Mouse (Mus musculus): ENCODE results near the gene Lpp. TPM values are rescaled to one million over a fixed set of nuclear protein-coding genes. Genes with fewer than 3 reads are reported as not detected.

Gene Lpp
- polyA plus RNA-seq, 1 experiment from 2014 or later, result 10.3 TPM

DNA sequence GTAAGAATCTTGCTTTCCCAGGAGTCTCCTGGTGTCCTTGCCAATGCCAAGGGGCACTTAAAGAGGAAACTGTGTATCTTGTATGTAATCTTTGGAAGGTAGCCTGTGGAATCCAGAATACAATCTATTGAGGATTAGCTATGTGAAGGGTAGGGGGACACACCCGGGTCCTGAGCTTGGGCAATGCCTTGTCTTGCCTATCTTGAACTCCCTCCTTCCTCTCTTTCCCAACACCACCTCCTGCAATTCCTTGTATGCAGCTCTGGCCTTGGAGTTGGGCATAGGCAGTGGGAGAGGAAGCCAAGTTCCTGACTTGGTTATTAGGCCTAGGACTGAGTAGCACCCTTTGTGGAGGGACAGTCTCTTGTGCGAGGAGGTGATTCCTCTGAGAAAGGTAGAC, 1.8 kb downstream of the Lpp start:
- H3K4me3 ChIP-seq (ENCODE audit: low read depth, low read length), result peak overlapping the region; percentile 68; the same call in 1 of the 2 replicates
- H3K9ac ChIP-seq (ENCODE audit: low read depth, low read length), result peak overlapping the region; percentile 35; the same call in 1 of the 2 replicates
- peak overlapping the region; percentile 61 for H3K4me2 ChIP-seq (ENCODE audit: low read depth, low read length)
- peak overlapping the region; percentile 79 for H3K27ac ChIP-seq (ENCODE audit: low read length)
- peaks cover 21% of the 10 kb centered on the region for H3K27me3 ChIP-seq (ENCODE audit: control insufficient read depth, insufficient read depth, low read depth, low read length)
- no peaks in the 10 kb centered on the region for H3K36me3 ChIP-seq (ENCODE audit: control insufficient read depth, insufficient read depth)
- WGBS (ENCODE audit: insufficient replicate concordance), result 52% methylated on average over 2 of the region's 2 CpGs
- H3K4me1 ChIP-seq (ENCODE audit: control insufficient read depth, low read depth, low read length), result peaks cover 3% of the 10 kb centered on the region; the same call in 1 of the 2 replicates
- H3K9me3 ChIP-seq (replicated peaks; ENCODE audit: control insufficient read depth, low read length), result no peaks in the 10 kb centered on the region
- ATAC-seq (ENCODE audit: low read depth), result no peak

DNA sequence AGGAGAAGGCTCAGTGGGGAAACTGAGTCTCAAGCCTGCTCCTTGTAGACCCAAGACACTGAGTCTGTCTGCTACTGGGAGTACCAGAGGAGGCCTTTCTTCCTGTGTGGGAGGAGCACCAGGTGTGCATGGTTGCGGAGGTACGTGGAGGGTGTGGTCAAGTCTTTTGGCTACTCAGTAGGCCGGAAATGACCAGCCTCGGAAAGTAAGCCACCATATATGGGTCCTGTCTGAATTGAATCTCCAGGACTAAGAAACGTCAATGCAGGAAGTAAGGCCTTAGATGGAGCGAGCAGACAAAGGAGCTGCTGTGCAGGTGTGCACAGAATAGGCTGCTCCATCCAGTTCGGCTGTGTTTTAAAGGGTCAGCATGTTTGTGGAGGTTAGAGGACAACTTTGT, 3.2 kb downstream of the Lpp start:
- 78% methylated on average over 7 of the region's 7 CpGs for WGBS (ENCODE audit: insufficient replicate concordance)
- H3K4me2 ChIP-seq (ENCODE audit: low read depth, low read length), result no peak overlapping the region
- no peak for ATAC-seq (ENCODE audit: low read depth)
- no peak overlapping the region for H3K9ac ChIP-seq (ENCODE audit: low read depth, low read length)
- H3K27me3 ChIP-seq (ENCODE audit: control insufficient read depth, insufficient read depth, low read depth, low read length), result peaks cover 21% of the 10 kb centered on the region
- no peaks in the 10 kb centered on the region for H3K36me3 ChIP-seq (ENCODE audit: control insufficient read depth, insufficient read depth)
- H3K9me3 ChIP-seq (replicated peaks; ENCODE audit: control insufficient read depth, low read length), result no peaks in the 10 kb centered on the region
- H3K4me1 ChIP-seq (ENCODE audit: control insufficient read depth, low read depth, low read length), result peaks cover 3% of the 10 kb centered on the region; the same call in 1 of the 2 replicates
- H3K27ac ChIP-seq (ENCODE audit: low read length), result no peak overlapping the region
- H3K4me3 ChIP-seq (ENCODE audit: low read depth, low read length), result no peak overlapping the region

DNA sequence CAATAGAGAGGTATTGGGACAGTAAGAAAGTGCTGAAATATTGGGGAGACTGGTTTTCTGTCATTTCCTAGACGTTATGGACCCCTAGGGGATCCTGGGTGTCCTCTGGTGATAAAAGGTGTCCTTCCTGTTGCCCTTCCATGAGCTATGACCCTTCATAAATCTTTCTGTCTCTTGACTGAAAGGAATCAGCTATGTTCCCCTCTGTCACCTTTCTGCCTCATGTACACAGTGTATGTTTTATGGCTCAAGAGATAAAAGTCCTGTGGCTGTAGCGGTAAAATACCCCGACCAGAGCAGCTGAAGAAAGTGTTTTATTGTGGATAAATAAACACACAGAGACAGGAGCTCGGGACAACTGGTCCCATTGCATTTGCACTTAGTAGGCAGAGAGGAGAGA, 5.2 kb downstream of the Lpp start:
- Histone ChIP-seq H3K36me3 (ENCODE audit: control insufficient read depth, insufficient read depth) (no peaks in the 10 kb centered on the region), H3K4me3 (ENCODE audit: low read depth, low read length) (no peak overlapping the region), H3K4me2 (ENCODE audit: low read depth, low read length) (peak overlapping the region; percentile 6; the same call in 1 of the 2 replicates), H3K9me3 (replicated peaks; ENCODE audit: control insufficient read depth, low read length) (no peaks in the 10 kb centered on the region), H3K4me1 (ENCODE audit: control insufficient read depth, low read depth, low read length) (peaks cover 3% of the 10 kb centered on the region), H3K9ac (ENCODE audit: low read depth, low read length) (no peak overlapping the region), H3K27ac (ENCODE audit: low read length) (peak overlapping the region; percentile 50), H3K27me3 (ENCODE audit: control insufficient read depth, insufficient read depth, low read depth, low read length) (peaks cover 9% of the 10 kb centered on the region)
- 23% methylated on average over 4 of the region's 4 CpGs for whole genome bisulfite sequencing (ENCODE audit: insufficient replicate concordance)
- no peak for ATAC-seq (ENCODE audit: low read depth)

DNA sequence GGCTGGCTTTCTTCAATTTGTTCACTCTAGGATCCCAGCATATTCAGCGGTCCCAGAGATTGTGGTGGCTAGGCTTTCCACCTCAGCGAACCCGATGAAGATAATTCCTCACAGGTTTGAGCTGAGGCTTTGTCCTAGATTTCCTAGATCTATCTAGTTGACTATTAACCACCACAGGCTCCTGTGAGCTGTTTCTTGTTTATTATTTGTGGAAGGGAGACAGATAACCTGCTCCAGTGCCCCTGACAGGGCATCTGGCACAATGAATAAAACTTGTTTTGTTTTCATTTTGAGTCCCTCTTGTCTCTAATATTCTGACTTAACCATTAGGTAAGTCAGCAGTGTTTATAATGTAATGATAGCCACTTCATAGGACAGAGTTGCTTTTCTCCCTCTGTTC, 5.6 kb downstream of the Lpp start:
- Histone ChIP-seq H3K27ac (ENCODE audit: low read length) (peak overlapping the region; percentile 50), H3K4me3 (ENCODE audit: low read depth, low read length) (no peak overlapping the region), H3K9ac (ENCODE audit: low read depth, low read length) (no peak overlapping the region), H3K36me3 (ENCODE audit: control insufficient read depth, insufficient read depth) (no peaks in the 10 kb centered on the region), H3K9me3 (replicated peaks; ENCODE audit: control insufficient read depth, low read length) (no peaks in the 10 kb centered on the region), H3K27me3 (ENCODE audit: control insufficient read depth, insufficient read depth, low read depth, low read length) (peaks cover 5% of the 10 kb centered on the region), H3K4me2 (ENCODE audit: low read depth, low read length) (peak overlapping the region; percentile 6; the same call in 1 of the 2 replicates), H3K4me1 (ENCODE audit: control insufficient read depth, low read depth, low read length) (peaks cover 3% of the 10 kb centered on the region)
- WGBS (ENCODE audit: insufficient replicate concordance), result 35% methylated on average over 3 of the region's 3 CpGs
- ATAC-seq (ENCODE audit: low read depth), result no peak

DNA sequence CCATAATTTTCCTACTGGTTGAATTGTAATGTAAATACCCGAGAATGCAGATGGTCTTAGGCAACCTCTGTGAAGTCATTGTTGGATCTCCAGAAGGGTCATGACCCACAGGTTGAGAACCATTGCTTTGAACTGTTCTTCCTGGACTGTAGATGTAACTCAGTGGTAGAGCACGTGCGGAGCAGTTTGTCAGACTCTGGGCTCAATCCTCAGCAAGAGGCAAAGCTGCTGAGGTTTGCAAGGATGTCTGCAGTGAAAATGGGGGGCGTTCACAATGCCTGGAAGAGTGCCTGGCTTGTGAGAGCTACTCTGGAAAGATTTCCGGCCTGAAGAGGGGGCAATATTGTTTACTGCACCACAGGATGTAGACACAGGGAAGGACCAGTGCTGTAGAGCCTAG, 6.2 kb downstream of the Lpp start:
- Histone ChIP-seq H3K4me1 (ENCODE audit: control insufficient read depth, low read depth, low read length) (peaks cover 3% of the 10 kb centered on the region), H3K4me2 (ENCODE audit: low read depth, low read length) (no peak overlapping the region), H3K36me3 (ENCODE audit: control insufficient read depth, insufficient read depth) (no peaks in the 10 kb centered on the region), H3K4me3 (ENCODE audit: low read depth, low read length) (no peak overlapping the region), H3K9ac (ENCODE audit: low read depth, low read length) (no peak overlapping the region), H3K9me3 (replicated peaks; ENCODE audit: control insufficient read depth, low read length) (no peaks in the 10 kb centered on the region), H3K27me3 (ENCODE audit: control insufficient read depth, insufficient read depth, low read depth, low read length) (no peaks in the 10 kb centered on the region), H3K27ac (ENCODE audit: low read length) (peak overlapping the region; percentile 50; the same call in 1 of the 2 replicates)
- peak; percentile 49 for ATAC-seq (ENCODE audit: low read depth)
- WGBS (ENCODE audit: insufficient replicate concordance), result 39% methylated on average over 5 of the region's 5 CpGs

DNA sequence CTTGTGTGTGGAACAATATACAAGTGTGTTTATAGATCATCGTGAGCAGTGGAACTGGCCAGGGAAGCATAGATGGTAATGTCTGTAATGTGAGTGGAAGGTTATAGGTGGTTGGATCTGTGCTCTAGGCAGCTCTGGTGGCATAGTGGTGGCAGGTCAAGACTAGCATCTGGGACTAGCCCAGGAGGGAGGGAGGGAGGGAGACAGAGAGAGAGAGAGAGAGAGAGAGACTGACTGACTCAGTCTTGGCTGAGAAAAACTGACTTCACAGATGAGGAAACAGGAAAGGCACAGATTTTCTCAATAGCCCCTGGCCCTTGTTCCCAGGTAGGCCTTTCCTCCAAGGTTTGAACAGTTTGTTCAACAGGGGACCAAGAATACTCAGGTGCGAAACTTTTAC, 7.5 kb downstream of the Lpp start:
- no peak overlapping the region for H3K4me3 ChIP-seq (ENCODE audit: low read depth, low read length)
- no peak for ATAC-seq (ENCODE audit: low read depth)
- peaks cover 3% of the 10 kb centered on the region for H3K4me1 ChIP-seq (ENCODE audit: control insufficient read depth, low read depth, low read length)
- H3K27ac ChIP-seq (ENCODE audit: low read length), result no peak overlapping the region
- H3K4me2 ChIP-seq (ENCODE audit: low read depth, low read length), result no peak overlapping the region
- H3K9me3 ChIP-seq (replicated peaks; ENCODE audit: control insufficient read depth, low read length), result no peaks in the 10 kb centered on the region
- H3K27me3 ChIP-seq (ENCODE audit: control insufficient read depth, insufficient read depth, low read depth, low read length), result no peaks in the 10 kb centered on the region
- H3K36me3 ChIP-seq (ENCODE audit: control insufficient read depth, insufficient read depth), result no peaks in the 10 kb centered on the region
- WGBS (ENCODE audit: insufficient replicate concordance), result 68% methylated on average over 2 of the region's 2 CpGs
- no peak overlapping the region for H3K9ac ChIP-seq (ENCODE audit: low read depth, low read length)

DNA sequence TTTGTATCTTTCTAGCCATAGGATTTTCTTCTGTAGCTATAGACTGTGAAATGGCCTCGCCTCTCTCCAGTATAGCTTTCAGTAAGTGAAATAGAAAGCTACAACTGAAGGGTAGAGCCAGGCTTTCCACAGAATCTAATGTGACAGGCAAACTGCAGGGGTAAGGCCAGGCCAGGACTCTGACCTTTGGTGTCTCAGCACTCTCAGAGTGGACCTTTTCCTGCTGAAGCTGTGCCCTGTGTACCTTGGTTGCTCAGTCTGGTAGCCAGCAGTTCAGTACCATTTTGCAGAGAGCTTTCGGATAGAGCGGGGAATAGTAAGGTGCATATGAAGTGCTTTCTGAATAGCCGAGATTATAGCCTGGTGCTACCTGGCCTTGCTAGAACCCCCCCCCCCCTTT, 9.5 kb downstream of the Lpp start:
- 66% methylated on average over 4 of the region's 4 CpGs for WGBS (ENCODE audit: insufficient replicate concordance)
- H3K9ac ChIP-seq (ENCODE audit: low read depth, low read length), result no peak overlapping the region
- no peaks in the 10 kb centered on the region for H3K27me3 ChIP-seq (ENCODE audit: control insufficient read depth, insufficient read depth, low read depth, low read length)
- no peaks in the 10 kb centered on the region for H3K9me3 ChIP-seq (replicated peaks; ENCODE audit: control insufficient read depth, low read length)
- no peaks in the 10 kb centered on the region; the same call in none of the 2 replicates for H3K4me1 ChIP-seq (ENCODE audit: control insufficient read depth, low read depth, low read length)
- no peak overlapping the region for H3K27ac ChIP-seq (ENCODE audit: low read length)
- no peaks in the 10 kb centered on the region for H3K36me3 ChIP-seq (ENCODE audit: control insufficient read depth, insufficient read depth)
- no peak overlapping the region for H3K4me3 ChIP-seq (ENCODE audit: low read depth, low read length)
- no peak overlapping the region for H3K4me2 ChIP-seq (ENCODE audit: low read depth, low read length)
- ATAC-seq (ENCODE audit: low read depth), result peak; percentile 82

DNA sequence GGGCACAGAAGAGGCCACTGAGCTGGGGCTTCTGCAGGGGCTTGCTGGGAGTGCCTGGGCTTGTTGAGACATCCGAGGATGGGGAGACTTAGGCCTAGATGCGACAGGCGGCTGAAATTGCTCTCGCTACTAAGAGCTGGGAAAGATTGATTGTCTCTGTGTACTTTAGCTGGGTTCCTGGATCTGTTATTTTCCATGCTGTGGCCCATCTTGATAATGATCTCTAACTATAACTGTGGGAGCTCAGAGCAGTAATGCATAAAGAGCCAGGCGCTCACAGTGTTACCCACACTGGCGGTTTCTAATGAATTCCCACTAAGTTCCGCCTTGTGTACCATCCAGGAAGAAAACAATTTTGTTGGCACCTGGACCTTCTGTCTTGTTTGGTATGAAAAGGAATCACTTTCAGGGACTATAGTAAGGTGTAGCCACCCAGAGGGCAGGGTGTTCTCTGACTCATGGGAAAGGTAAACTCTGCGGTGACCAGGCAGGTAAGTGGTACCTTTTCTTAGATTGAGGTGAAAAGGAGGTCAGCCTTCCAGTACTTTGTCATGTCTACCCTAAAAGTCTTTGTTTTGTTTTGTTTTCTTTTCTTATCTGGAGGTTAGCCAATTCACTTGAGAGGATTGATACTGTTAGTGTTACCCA, 10.6 kb downstream of the Lpp start:
- 78% methylated on average over 8 of the region's 8 CpGs for WGBS (ENCODE audit: insufficient replicate concordance)

DNA sequence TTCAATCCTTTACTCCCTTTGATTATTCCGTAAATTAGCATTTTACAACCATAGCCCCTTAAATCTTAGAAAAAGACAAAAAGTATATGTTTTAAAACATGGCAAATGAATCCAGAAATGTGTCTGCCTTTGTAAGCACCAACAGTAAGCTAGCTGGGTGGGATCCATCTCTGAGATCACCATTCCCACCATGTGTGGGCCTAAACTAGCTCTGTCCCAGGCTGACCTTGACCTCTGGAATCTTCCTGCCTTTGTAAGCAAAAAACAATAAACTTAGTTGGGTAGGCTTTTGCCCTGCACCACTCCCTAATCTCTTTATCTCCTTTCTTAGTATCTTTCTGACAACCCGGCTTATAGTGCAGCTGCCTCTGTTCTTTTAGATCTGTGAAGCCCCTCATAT, 13.2 kb downstream of the Lpp start:
- no peak for ATAC-seq (ENCODE audit: low read depth)
- Histone ChIP-seq H3K4me1 (ENCODE audit: control insufficient read depth, low read depth, low read length) (no peaks in the 10 kb centered on the region; the same call in 1 of the 2 replicates), H3K27me3 (ENCODE audit: control insufficient read depth, insufficient read depth, low read depth, low read length) (no peaks in the 10 kb centered on the region), H3K9me3 (replicated peaks; ENCODE audit: control insufficient read depth, low read length) (no peaks in the 10 kb centered on the region), H3K4me3 (ENCODE audit: low read depth, low read length) (no peak overlapping the region), H3K4me2 (ENCODE audit: low read depth, low read length) (no peak overlapping the region), H3K36me3 (ENCODE audit: control insufficient read depth, insufficient read depth) (no peaks in the 10 kb centered on the region), H3K27ac (ENCODE audit: low read length) (no peak overlapping the region), H3K9ac (ENCODE audit: low read depth, low read length) (no peak overlapping the region)
- 68% methylated on average over 2 of the region's 2 CpGs for WGBS (ENCODE audit: insufficient replicate concordance)

More for the DNA sequence above, 10.6 kb downstream of the Lpp start:
- H3K4me3 ChIP-seq (ENCODE audit: low read depth, low read length), result no peak overlapping the region
- H3K4me2 ChIP-seq (ENCODE audit: low read depth, low read length), result no peak overlapping the region
- no peaks in the 10 kb centered on the region; the same call in 1 of the 2 replicates for H3K4me1 ChIP-seq (ENCODE audit: control insufficient read depth, low read depth, low read length)
- H3K27ac ChIP-seq (ENCODE audit: low read length), result no peak overlapping the region
- H3K9me3 ChIP-seq (replicated peaks; ENCODE audit: control insufficient read depth, low read length), result no peaks in the 10 kb centered on the region
- no peak overlapping the region for H3K9ac ChIP-seq (ENCODE audit: low read depth, low read length)
- H3K36me3 ChIP-seq (ENCODE audit: control insufficient read depth, insufficient read depth), result no peaks in the 10 kb centered on the region
- no peaks in the 10 kb centered on the region for H3K27me3 ChIP-seq (ENCODE audit: control insufficient read depth, insufficient read depth, low read depth, low read length)
- ATAC-seq (ENCODE audit: low read depth), result no peak
